Mouse (Mus musculus) gastrocnemius, postnatal 14 days (tissue): ENCODE measurements around the gene Mmp25. TPM values are rescaled to one million over a fixed set of nuclear protein-coding genes. Genes with fewer than 3 reads are reported as not detected.

Source experiments
- DNase-seq: peaks from one replicate; pipeline ENCODE4 v3.0.0; 2021; ENCODE audit warnings: mixed read lengths
- intact Hi-C: fragments of 180-260 bp; cut with DNase I; formaldehyde crosslinking; loops from one replicate; pipeline ENCODE4 v1.15.1; 2025; ENCODE audit warnings: low total_unique reads
- total RNA-seq, 2 experiments: library from RNA; stranded (reverse); gene quantifications; 2 replicates each; pipeline ENCODE4 v1.2.3; 2021

The Mmp25 gene
- total RNA-seq, 2 experiments from 2014 or later: 0.20 to 0.27 TPM

GRCm38 (mm10) chr17:23670516-23671074 is 25.5 kb upstream of the Mmp25 start:
- no peak for DNase-seq
- intact Hi-C loops: no loop called here

DNA sequence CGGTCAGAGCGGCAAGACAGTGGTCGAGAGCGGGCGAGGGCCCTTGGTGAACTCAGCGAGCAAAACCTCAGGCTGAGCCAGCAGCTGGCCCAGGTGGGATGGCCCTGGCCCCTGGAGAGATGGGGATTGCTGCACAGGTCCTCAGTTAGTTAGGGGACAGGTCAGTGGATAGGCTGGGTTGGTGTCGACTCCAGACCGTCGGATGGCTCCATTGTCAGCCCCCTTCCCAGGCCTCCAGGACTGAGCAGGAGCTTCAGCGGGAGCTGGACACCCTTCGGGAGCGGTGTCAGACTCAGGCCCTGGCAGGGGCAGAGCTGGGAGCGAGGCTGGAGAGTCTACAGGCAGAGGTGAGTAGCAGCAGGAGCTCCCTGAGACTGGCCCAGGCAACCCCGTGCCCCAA is 20.4 kb upstream of the Mmp25 start:
- intact Hi-C loops: no loop called here
- DNase-seq: no peak

GRCm38 (mm10) chr17:23664556-23665021 is 19.5 kb upstream of the Mmp25 start:
- intact Hi-C loops: loop anchor here (5.0 kb wide), 1 partner anchor 38 kb away; no protein-coding TSS in a partner anchor

GRCm38 (mm10) chr17:23661526-23661925 is 16.4 kb upstream of the Mmp25 start:
- intact Hi-C loops: loop anchor here (5.0 kb wide), 1 partner anchor 41 kb away; no protein-coding TSS in a partner anchor
- DNase-seq: no peak

More at GRCm38 (mm10) chr17:23664556-23665021, 19.5 kb upstream of the Mmp25 start:
- DNase-seq: no peak

DNA sequence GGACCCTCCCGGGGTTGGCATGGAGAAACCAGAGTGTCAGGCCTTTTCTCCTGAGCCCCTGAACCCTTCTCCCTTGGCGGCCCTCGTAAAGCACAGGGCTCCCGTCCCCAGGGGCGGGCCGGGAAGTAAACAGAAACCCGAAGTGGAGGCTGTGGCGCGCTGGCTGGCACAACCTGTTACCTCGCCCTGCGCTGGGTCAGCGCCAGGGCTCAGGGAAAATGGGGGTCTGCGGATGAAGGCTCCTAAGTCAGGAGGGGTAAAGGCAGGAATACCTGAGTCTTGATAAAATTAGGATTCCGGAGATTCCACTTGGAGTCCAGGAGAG is 15.8 kb upstream of the Mmp25 start:
- DNase-seq: no peak
- intact Hi-C loops: loop anchor here (5.0 kb wide), 1 partner anchor 41 kb away; no protein-coding TSS in a partner anchor

DNA sequence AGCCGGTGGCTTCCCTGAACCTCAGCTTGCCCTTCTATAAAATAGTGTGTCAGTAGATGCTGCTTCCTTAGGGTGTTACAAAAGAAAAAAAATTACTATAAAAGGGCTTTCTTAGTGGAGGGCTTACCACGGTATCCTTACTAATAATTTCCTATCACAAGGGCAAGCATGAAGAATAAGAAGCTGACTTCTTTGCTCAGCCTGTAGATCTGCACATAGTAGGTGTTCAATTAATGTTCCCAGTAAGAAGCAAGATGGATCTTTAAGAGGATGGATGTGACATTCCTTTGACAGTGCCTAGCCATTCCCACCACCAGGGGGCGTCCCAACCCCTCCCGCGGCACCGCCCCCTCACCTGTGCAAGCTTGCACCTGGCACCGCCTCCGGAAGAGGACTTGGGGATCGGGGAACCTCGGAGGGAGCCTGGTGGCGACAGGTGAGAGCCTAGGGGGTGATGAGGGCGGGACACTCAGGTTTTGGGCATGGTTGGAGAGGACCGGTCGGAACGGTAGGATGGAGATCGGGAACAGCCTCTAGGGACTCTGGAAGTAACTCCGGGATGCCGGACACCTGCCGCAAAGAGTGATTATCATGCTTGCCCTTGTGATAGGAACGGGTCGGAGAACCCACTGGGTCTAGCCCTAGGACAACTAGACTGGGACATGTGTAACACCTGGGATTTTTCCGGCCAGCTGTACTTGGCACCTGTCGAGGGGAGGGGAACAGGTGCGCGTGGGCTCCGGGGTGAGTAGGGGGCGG is 15.2 kb upstream of the Mmp25 start, which contains the start of gene Bicdl2:
Gene Bicdl2 (plus strand): TSS at position 390 of the 759 bp plus-strand sequence.
- no peak for DNase-seq
- intact Hi-C loops: loop anchor here (5.0 kb wide), 1 partner anchor 42 kb away; no protein-coding TSS in a partner anchor

DNA sequence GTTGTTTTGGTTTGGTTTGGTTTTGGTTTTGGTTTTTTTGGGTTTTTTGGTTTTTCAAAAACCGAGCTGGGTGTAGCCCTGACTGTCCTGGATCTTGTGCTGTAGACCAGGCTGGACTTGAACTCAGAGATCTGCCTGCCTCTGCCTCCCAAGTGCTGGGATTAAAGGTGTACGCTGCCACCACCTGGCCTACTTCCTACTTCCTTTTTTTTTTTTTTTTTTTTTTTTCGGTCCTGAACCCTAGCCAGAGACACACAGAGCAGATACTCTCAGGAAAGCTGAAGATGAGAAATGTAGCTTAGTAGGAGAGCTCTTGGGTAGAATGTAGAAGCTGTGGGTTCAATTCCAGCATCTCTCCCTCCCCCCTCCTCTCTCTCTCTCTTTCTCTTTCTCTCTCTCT is 13.4 kb upstream of the Mmp25 start:
- intact Hi-C loops: no loop called here
- no peak for DNase-seq

DNA sequence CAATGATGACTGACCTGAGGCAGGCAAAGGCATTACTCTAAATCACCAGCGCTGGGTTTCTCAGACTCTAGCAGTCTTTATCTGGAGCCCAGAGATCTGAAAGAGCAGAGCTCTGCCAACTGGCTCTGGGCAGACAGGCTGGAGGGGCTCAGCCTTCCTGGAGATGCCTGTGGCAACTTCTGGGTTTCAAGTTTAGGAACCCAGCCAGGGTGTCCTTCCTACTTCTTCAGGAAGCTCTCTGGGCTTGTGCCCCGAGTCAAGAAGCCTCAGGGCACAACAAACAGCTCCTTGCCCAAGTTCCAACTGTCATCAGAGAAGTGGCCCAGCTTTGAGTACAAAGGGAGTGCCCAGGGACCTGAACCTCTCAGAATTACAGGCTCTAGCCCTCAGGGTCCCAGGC is 9.3 kb upstream of the Mmp25 start:
- intact Hi-C loops: no loop called here
- DNase-seq: no peak

GRCm38 (mm10) chr17:23654001-23654400 is 8.9 kb upstream of the Mmp25 start:
- intact Hi-C loops: no loop called here

GRCm38 (mm10) chr17:23653324-23653723 is 8.2 kb upstream of the Mmp25 start:
- intact Hi-C loops: no loop called here
- no peak for DNase-seq

More at GRCm38 (mm10) chr17:23654001-23654400, 8.9 kb upstream of the Mmp25 start:
- no peak for DNase-seq

GRCm38 (mm10) chr17:23651363-23651762 is 6.3 kb upstream of the Mmp25 start:
- DNase-seq: no peak
- intact Hi-C loops: no loop called here

DNA sequence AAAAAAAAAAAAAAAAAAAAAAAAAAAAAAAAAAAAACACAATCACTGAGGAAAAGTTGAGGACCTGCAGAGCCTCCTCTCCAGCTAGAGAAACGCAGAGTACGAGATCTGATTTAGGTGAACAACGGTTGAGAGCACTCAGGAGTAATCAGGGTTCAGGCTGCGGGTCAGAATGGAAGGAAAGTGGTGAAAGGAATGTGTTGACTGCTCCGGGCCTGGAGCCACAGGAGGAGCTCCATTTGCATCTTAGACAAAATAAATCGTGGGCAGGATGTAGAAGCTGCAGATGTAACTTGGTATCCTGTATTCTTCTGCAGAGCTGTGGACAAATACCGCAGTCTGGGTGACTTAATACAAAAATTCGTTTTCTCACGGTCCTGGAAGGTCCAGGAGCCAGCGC is 817 bp upstream of the Mmp25 start:
- DNase-seq: no peak
- intact Hi-C loops: no loop called here

- no peak for DNase-seq
- intact Hi-C loops: no loop called here
These were observed 13.8 kb downstream of the Mmp25 start for GRCm38 (mm10) chr17:23631241-23631640.

- peak; percentile 82 for DNase-seq
- intact Hi-C loops: no loop called here
These were observed 14.7 kb downstream of the Mmp25 start for GRCm38 (mm10) chr17:23630195-23631020.

- no peak for DNase-seq
- intact Hi-C loops: no loop called here
These were observed 17.3 kb downstream of the Mmp25 start for GRCm38 (mm10) chr17:23627813-23628212.

DNA sequence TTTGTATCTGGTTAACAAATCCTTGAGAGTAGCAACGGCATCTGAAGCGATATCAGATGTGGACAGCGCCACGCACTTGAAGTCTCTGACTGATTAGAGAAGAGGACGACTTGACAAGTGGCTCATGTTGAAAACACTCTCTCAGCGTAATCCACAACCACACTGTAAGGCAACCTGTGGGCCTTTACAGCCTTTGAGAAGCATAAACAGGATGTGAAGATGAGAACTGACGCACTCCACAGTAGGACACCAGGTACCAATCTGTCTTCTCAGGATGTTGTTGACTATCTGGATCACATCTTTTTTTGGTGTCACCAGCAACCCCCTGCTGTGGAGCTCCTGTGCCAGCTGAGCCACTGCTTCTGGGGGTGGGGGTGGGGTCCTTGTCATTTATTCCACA is 24.7 kb downstream of the Mmp25 start:
- DNase-seq: no peak
- intact Hi-C loops: no loop called here

DNA sequence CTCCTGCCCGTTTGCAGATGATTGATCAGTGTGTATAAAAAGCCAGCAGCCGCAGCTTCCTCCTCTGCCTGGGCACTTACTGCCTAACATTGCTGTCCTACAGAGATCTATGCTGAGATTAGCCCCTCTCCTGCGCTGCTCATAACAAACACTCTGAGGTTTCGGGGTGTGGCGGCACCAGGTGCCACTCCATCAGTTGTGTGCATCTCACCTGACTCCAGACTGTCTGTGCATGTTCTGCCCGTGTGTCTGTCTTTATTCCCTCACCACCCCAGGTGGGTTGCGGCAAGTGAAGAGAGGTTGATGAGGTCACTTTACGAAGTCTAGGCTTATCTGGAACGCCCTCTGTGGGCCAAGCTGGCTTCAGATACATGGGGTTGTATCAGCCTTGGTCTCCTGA is 28.0 kb downstream of the Mmp25 start:
- intact Hi-C loops: no loop called here
- no peak for DNase-seq

DNA sequence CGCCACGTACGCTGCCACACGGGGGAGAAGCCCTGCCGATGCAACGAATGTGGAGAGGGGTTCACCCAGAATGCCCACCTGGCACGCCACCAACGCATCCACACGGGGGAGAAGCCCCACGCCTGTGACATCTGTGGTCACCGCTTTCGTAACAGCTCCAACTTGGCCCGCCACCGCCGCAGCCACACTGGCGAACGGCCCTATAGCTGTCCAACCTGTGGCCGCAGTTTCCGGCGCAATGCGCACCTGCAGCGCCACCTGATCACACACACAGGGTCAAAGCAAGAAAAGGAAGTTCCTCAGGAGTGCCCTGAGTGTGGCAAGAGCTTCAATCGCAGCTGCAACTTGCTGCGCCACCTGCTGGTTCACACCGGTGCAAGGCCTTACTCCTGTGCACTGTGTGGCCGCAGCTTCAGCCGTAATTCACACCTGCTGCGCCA is 34.7 kb downstream of the Mmp25 start:
- intact Hi-C loops: loop anchor here (5.0 kb wide), 1 partner anchor 38 kb away; no protein-coding TSS in a partner anchor
- DNase-seq: peak; percentile 29

DNA sequence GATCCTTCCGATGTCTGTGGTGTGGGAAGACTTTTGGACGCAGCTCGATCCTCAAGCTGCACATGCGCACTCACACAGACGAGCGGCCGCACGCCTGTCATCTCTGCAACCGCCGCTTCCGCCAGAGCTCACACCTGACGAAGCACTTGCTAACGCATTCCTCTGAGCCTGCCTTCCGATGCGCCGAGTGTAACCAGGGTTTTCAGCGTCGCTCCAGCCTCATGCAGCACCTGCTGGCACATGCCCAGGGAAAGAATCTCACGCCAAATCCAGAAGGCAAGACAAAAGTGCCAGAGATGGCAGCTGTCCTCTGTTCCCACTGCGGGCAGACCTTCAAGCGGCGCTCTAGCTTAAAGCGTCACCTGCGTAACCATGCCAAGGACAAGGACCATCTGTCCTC is 35.5 kb downstream of the Mmp25 start:
- DNase-seq: no peak
- intact Hi-C loops: loop anchor here (5.0 kb wide), 1 partner anchor 37 kb away; no protein-coding TSS in a partner anchor

DNA sequence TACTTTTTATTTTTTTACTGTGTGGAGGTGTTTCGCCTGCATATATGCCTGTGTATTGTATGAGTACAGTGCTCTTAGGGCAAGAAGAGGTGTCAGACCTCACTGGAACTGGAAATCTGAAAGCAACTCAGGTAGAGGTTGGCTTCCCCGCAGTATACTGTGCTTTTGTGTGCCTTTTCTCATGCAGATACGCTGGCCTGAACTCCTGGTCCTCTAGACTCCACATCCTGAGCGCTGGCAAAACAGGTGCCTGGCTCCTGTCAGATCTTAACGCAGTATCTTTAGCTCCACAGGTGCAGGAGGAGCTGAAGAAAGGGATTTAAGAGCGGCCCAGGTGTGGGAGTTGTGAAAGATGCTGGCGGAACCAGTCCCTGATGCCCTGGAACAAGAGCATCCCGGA is 39.9 kb downstream of the Mmp25 start:
- no peak for DNase-seq
- intact Hi-C loops: no loop called here
